Mouse (Mus musculus): ENCODE data around the gene Cadps. TPM values are rescaled to one million over a fixed set of nuclear protein-coding genes. Genes with fewer than 3 reads are reported as not detected.

Gene Cadps
- polyA plus RNA-seq, 1 experiment from 2014 or later = 0.51 TPM

DNA sequence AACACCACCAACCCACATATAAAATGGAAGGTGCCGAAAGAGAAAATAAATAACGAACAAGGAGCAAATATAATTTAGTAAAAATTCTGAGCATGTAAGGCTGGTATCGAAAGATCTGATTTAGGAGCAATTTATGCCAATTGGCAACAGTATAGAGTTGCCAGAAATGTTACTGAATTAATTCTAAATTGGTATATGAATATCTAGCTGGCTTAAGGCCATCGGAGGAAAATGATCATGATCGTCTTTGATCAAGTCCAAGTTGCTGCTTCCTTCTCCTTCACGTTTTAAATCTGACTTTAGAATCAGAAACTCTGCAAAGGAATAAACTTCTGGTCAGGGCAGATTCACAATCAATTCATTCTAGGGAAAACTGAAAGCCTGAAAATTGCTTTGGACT lies 374.0 kb downstream of the Cadps start:
- no peak overlapping the region for H3K4me3 ChIP-seq (replicated peaks)
- H3K4me2 ChIP-seq = no peak overlapping the region
- no peaks in the 10 kb centered on the region for H3K27me3 ChIP-seq
- no peaks in the 10 kb centered on the region for H3K9me3 ChIP-seq (replicated peaks)
- no peaks in the 10 kb centered on the region for H3K36me3 ChIP-seq
- no peak overlapping the region for H3K27ac ChIP-seq
- no peaks in the 10 kb centered on the region for H3K4me1 ChIP-seq
- ATAC-seq (replicated peaks; ENCODE audit: low FRiP score) = no peak
- WGBS = 91% methylated on average over 6 of the region's 6 CpGs
- H3K9ac ChIP-seq = no peak overlapping the region

DNA sequence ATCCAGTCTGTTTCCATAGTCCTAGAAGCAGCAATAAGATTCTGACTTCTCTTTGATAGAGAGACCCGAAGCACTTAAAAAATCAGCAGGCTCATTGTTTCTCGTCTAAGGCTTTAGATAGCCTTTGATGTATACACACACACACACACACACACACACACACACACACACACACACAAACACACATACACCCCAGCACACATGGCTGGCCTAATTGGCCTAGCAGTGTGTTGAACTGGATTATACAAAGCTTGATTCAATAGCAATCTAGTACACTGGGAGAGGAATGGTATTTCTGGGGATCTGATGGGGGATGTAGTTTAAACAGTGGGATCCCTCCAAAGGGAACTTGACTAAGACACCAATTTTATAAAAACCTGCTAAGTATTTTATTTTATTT lies 381.9 kb downstream of the Cadps start:
- Histone ChIP-seq H3K9ac (no peak overlapping the region), H3K4me1 (no peaks in the 10 kb centered on the region), H3K4me3 (replicated peaks) (no peak overlapping the region), H3K27ac (no peak overlapping the region), H3K9me3 (replicated peaks) (no peaks in the 10 kb centered on the region), H3K36me3 (no peaks in the 10 kb centered on the region), H3K4me2 (no peak overlapping the region), H3K27me3 (no peaks in the 10 kb centered on the region)
- WGBS = 64% methylated on average over 2 of the region's 2 CpGs
- no peak for ATAC-seq (replicated peaks; ENCODE audit: low FRiP score)

DNA sequence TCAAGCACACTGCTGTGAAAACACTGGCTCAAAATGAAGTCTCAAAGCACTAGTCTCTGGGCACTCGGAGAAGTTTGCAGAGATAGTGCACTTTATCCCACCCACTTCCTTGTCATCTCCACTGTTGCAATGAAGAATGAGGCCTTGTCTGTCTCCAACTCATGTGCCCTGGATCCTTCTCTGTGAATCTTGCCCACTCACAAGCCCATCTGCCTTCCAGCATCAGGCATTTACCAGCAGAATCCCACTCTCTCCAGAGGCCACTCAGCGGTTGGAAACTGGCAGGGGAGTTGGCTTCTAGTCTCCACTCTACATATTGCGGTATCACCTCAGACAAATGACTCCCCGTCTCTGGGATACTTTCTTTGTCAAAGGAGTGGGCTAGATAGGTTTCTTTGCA lies 384.9 kb downstream of the Cadps start:
- Histone ChIP-seq H3K27ac (no peak overlapping the region), H3K4me2 (no peak overlapping the region), H3K4me1 (no peaks in the 10 kb centered on the region), H3K9me3 (replicated peaks) (no peaks in the 10 kb centered on the region), H3K36me3 (no peaks in the 10 kb centered on the region), H3K9ac (no peak overlapping the region), H3K27me3 (no peaks in the 10 kb centered on the region), H3K4me3 (replicated peaks) (no peak overlapping the region)
- WGBS = 82% methylated on average over 4 of the region's 4 CpGs
- ATAC-seq (replicated peaks; ENCODE audit: low FRiP score) = no peak

DNA sequence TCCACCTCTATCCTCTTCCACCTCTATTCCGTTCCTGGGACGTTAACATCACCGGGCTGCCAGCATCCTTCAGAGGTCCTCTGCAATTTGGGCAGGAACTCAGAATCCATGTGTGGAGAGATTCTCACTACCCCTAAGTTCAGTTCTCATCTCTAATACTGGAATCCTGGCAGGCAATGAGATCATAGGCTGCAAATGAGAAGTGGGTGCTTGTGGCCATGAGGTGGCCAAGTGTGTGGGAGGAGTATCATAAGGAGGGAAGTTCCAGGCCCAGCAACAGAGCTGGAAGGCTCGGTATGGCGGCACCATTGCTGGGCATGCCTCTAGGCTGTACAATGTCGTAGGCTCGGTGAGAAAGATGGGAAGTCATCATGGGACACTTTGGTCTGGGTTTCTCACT lies 385.5 kb downstream of the Cadps start:
- no peak for ATAC-seq (replicated peaks; ENCODE audit: low FRiP score)
- H3K9me3 ChIP-seq (replicated peaks) = no peaks in the 10 kb centered on the region
- no peaks in the 10 kb centered on the region for H3K36me3 ChIP-seq
- no peak overlapping the region for H3K4me2 ChIP-seq
- H3K27me3 ChIP-seq = no peaks in the 10 kb centered on the region
- H3K4me3 ChIP-seq (replicated peaks) = no peak overlapping the region
- no peak overlapping the region for H3K9ac ChIP-seq
- no peaks in the 10 kb centered on the region for H3K4me1 ChIP-seq
- no peak overlapping the region for H3K27ac ChIP-seq
- WGBS = 82% methylated on average over 7 of the region's 7 CpGs

DNA sequence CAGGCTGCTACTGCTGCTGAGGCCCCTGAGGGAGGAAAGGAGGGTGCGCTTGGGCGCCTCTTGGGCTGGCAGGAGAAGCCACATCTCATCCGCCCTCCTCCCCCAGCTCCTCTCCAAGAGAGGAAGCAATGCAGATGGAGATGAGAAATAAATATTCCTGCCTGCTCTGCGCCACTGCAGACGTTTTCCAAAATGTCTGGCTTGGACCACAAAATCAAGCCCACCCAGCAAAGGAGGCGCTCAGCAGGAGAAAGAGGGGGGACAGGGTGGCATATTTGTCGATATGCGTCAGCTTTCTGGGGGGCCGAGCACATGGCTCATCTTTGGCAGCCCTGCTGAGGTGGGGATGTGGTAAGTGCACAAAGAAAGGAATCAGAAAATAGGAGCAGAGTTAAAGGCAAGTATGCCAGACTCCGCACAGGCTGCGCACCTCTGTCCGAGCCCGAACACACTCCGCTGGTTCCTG lies 385.9 kb downstream of the Cadps start:
- Histone ChIP-seq H3K9me3 (replicated peaks) (no peaks in the 10 kb centered on the region), H3K4me2 (no peak overlapping the region), H3K27ac (no peak overlapping the region), H3K27me3 (no peaks in the 10 kb centered on the region), H3K4me1 (no peaks in the 10 kb centered on the region), H3K4me3 (replicated peaks) (no peak overlapping the region), H3K9ac (no peak overlapping the region), H3K36me3 (no peaks in the 10 kb centered on the region)
- ATAC-seq (replicated peaks; ENCODE audit: low FRiP score) = 0 out of 2 replicates have a peak, but pooled peaks have one; percentile 66
- WGBS = 74% methylated on average over 14 of the region's 14 CpGs

DNA sequence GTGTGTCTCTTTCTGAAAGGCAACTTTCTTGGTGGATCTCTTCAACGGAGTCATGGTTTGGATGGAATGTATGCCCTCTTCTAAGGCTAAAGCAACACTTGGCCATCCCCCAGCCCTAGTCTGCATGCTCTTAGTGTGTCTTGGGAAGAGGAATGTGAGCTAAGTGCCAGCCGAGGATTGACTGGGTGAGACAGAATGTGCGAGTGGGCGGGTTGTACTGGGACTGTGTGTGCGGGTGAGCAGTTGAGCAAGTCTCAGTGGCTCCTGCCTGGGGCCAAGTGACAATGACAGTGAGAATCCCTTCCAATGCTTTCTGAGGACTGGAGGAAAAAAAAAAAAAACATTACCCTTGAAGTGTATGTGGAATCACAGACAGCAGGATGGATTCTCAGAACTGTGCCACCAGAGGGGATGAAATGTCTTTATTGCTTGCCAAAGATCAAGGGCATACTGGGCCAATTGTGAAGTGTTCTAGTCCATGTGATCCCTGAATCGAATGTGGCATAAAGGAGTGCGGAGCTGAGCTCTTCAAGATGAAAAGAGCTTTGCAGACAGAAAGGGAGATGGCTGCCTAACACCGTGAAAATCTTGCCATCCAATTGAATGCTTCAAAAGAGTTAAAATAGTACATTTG lies 394.7 kb downstream of the Cadps start:
- no peaks in the 10 kb centered on the region for H3K27me3 ChIP-seq
- H3K4me3 ChIP-seq (replicated peaks) = no peak overlapping the region
- no peaks in the 10 kb centered on the region for H3K36me3 ChIP-seq
- no peak overlapping the region for H3K4me2 ChIP-seq
- no peaks in the 10 kb centered on the region for H3K9me3 ChIP-seq (replicated peaks)
- no peak overlapping the region for H3K27ac ChIP-seq
- 79% methylated on average over 8 of the region's 8 CpGs for WGBS
- no peak overlapping the region for H3K9ac ChIP-seq
- ATAC-seq (replicated peaks; ENCODE audit: low FRiP score) = no peak
- H3K4me1 ChIP-seq = no peaks in the 10 kb centered on the region

DNA sequence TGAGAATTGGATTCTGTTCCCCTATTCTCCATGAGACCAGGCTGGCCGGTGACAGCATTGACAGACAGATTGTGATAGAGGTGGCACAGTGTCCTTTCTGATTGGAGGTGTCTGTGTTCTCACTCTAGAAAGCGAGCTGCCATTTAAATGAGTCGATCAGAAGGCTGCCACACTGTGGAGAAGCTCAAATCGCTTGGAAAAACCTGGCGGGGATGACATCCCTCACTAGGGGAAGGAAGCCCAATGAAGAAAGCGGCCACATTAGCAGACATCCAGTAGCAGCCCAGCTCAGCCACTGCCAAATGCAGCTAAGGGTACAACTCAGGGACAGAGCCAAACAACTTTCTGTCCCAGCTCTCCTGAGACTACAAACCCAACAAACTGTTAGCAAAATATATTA lies 397.6 kb downstream of the Cadps start:
- no peaks in the 10 kb centered on the region for H3K9me3 ChIP-seq (replicated peaks)
- H3K36me3 ChIP-seq = no peaks in the 10 kb centered on the region
- no peak overlapping the region for H3K27ac ChIP-seq
- H3K27me3 ChIP-seq = no peaks in the 10 kb centered on the region
- H3K9ac ChIP-seq = no peak overlapping the region
- WGBS = 68% methylated on average over 6 of the region's 6 CpGs
- no peaks in the 10 kb centered on the region for H3K4me1 ChIP-seq
- no peak for ATAC-seq (replicated peaks; ENCODE audit: low FRiP score)
- no peak overlapping the region for H3K4me3 ChIP-seq (replicated peaks)
- no peak overlapping the region for H3K4me2 ChIP-seq

DNA sequence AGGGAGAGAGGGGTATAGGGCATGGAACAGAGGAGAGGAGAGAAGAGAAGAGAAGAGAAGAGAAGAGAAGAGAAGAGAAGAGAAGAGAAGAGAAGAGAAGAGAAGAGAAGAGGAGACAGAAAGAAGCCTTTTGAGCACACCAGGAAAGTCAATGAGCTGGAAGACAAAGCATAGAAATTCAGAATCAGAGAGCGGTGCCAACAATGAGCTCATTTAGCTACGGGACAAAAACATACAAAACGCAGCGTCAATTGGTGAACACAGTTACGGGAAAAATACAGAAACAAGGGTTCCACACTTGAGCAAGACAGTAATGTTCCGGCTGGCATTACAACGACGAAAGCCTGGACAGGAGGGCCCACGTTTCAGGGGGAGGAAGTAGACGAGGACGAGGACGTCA lies 412.6 kb downstream of the Cadps start:
- no peak overlapping the region for H3K27ac ChIP-seq
- 0 out of 2 replicates have a peak, but pooled peaks cover 3% of the 10 kb centered on the region for H3K27me3 ChIP-seq
- H3K36me3 ChIP-seq = no peaks in the 10 kb centered on the region
- ATAC-seq (replicated peaks; ENCODE audit: low FRiP score) = no peak
- no peak overlapping the region for H3K9ac ChIP-seq
- WGBS = 87% methylated on average over 12 of the region's 12 CpGs
- H3K9me3 ChIP-seq (replicated peaks) = no peaks in the 10 kb centered on the region
- H3K4me3 ChIP-seq (replicated peaks) = no peak overlapping the region
- H3K4me2 ChIP-seq = no peak overlapping the region
- no peaks in the 10 kb centered on the region for H3K4me1 ChIP-seq

DNA sequence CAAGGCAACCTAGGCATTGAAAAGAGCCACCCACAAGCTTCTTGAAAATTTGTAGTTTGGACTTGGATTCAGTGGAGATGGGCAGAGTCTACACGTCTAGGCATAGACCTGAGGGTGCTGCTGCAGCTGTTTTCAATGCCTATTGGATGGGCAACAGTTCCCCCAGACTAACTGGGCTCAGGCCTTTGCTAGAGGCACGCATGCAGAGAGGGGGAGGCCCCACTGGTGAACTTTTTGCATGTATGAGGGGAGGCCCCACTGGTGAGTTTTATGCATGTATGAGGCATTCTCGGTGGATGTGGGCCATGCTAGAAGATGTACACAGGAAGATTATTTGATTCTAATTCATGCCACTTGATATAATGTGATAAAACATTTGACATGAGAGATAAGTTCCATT lies 413.1 kb downstream of the Cadps start:
- Histone ChIP-seq H3K9ac (no peak overlapping the region), H3K4me3 (replicated peaks) (no peak overlapping the region), H3K27ac (no peak overlapping the region), H3K4me2 (no peak overlapping the region), H3K4me1 (no peaks in the 10 kb centered on the region), H3K36me3 (no peaks in the 10 kb centered on the region), H3K27me3 (0 out of 2 replicates have a peak, but pooled peaks cover 3% of the 10 kb centered on the region), H3K9me3 (replicated peaks) (no peaks in the 10 kb centered on the region)
- ATAC-seq (replicated peaks; ENCODE audit: low FRiP score) = no peak
- WGBS = 85% methylated on average over 3 of the region's 3 CpGs

DNA sequence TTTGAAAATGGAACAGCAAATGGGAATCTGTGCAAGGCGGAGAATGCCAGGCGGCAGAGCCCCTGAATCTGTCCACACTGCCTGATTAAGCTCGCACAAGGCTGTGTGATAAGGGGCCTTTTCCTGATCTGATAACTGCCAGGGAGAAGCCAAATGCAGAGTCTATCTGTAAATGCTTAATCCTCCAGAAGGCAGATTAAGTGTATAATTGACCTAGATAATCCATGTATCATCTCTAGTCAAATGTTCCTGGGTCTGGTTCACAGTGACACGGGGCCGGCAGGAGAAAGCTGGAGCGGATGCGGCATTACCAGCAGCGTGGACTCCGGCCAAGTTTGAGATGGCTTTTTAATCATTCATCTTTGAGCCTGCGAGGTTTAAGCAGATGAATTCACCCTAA lies 416.3 kb downstream of the Cadps start:
- Histone ChIP-seq H3K36me3 (no peaks in the 10 kb centered on the region), H3K4me2 (no peak overlapping the region)

DNA sequence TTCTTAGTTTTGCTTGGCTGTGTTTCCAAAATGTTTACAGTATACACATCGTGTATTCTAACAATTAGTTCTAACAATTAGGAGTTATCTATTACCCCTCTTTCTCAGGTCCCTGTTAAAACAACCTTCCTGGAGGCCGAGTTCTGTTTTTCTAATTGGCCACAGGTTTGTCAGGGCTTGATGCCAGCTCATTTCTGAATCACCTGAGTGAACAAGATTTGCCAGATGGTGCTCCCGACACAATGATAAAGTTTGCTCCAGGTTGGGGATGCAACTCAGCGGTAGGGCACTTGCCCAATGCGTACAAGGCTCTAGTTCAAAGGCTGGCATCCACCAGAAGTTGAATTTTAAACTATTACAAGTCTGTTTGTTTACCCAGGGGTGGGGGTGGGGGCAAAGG lies 417.7 kb downstream of the Cadps start:
- Histone ChIP-seq H3K27me3 (0 out of 2 replicates have a peak, but pooled peaks cover 3% of the 10 kb centered on the region), H3K4me3 (replicated peaks) (no peak overlapping the region), H3K9me3 (replicated peaks) (no peaks in the 10 kb centered on the region), H3K27ac (no peak overlapping the region), H3K4me1 (no peaks in the 10 kb centered on the region), H3K9ac (no peak overlapping the region), H3K4me2 (no peak overlapping the region), H3K36me3 (no peaks in the 10 kb centered on the region)
- 69% methylated on average over 5 of the region's 5 CpGs for WGBS
- no peak for ATAC-seq (replicated peaks; ENCODE audit: low FRiP score)

More for the DNA sequence above, 416.3 kb downstream of the Cadps start:
- no peak overlapping the region for H3K4me3 ChIP-seq (replicated peaks)
- no peak for ATAC-seq (replicated peaks; ENCODE audit: low FRiP score)
- 0 out of 2 replicates have a peak, but pooled peaks cover 3% of the 10 kb centered on the region for H3K27me3 ChIP-seq
- H3K27ac ChIP-seq = no peak overlapping the region
- H3K9me3 ChIP-seq (replicated peaks) = no peaks in the 10 kb centered on the region
- 80% methylated on average over 10 of the region's 10 CpGs for WGBS
- no peak overlapping the region for H3K9ac ChIP-seq
- no peaks in the 10 kb centered on the region for H3K4me1 ChIP-seq

DNA sequence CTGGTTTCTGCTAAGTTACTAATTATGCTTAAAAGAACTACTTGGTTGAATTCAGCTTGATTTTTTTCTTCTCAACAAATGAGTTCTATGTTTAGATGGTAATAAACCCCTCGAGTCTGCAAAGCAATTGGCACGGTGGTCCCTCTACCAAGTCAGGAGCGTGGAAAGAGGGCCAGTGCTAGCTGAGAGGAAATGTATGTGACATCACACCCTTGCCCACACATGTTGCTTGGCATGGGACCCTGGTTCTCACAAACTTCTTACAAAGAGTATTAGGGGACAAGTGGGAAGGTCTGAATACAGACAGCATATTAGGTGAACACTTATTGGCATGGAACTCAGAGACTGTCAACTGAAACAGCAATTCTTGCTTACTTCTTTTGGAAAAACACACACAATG lies 418.2 kb downstream of the Cadps start:
- H3K4me1 ChIP-seq = no peaks in the 10 kb centered on the region
- H3K4me2 ChIP-seq = no peak overlapping the region
- 0 out of 2 replicates have a peak, but pooled peaks cover 3% of the 10 kb centered on the region for H3K27me3 ChIP-seq
- no peak for ATAC-seq (replicated peaks; ENCODE audit: low FRiP score)
- H3K9ac ChIP-seq = no peak overlapping the region
- H3K27ac ChIP-seq = no peak overlapping the region
- WGBS = 72% methylated on average over 3 of the region's 3 CpGs
- H3K36me3 ChIP-seq = no peaks in the 10 kb centered on the region
- no peak overlapping the region for H3K4me3 ChIP-seq (replicated peaks)
- H3K9me3 ChIP-seq (replicated peaks) = no peaks in the 10 kb centered on the region

DNA sequence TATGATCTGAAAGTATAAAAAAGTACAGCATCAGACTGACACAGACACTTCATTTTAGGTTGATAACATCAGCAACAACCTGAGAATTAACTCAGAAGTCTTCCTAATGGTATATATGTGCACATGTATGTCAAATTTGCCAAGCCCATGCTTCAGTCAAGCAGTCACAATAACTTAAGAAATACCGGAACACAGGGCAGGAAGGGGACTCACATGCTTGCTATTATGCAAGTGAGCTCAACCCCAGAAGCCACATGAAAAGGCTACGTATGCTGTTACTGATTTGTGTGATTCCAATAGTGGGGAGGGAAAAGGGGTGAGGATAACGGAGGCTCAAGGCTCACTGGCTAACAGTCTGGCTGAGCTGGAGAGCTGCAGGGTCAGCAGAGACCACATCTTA lies 418.8 kb downstream of the Cadps start:
- 0 out of 2 replicates have a peak, but pooled peaks cover 3% of the 10 kb centered on the region for H3K27me3 ChIP-seq
- H3K4me2 ChIP-seq = no peak overlapping the region
- H3K9me3 ChIP-seq (replicated peaks) = no peaks in the 10 kb centered on the region
- H3K27ac ChIP-seq = no peak overlapping the region
- WGBS = 72% methylated on average over 3 of the region's 3 CpGs
- no peaks in the 10 kb centered on the region for H3K36me3 ChIP-seq
- no peaks in the 10 kb centered on the region for H3K4me1 ChIP-seq
- no peak for ATAC-seq (replicated peaks; ENCODE audit: low FRiP score)
- no peak overlapping the region for H3K9ac ChIP-seq
- no peak overlapping the region for H3K4me3 ChIP-seq (replicated peaks)

Measured in kidney, embryonic 15.5 days (tissue).